Mouse (Mus musculus) brain, embryonic 14.5 days (tissue): ENCODE data around the gene Cabp4.

ENCODE experiments used
- CTCF ChIP-seq: fragments of 200-500 bp; IDR thresholded peaks from 2 replicates; pipeline ENCODE4 v1.5.1; 2012; ENCODE audit warnings: inconsistent platforms, mild to moderate bottlenecking, moderate library complexity, borderline replicate concordance; ENCODE audit not compliant: insufficient read depth, insufficient read length; ENCODE audit errors: extremely low read depth
- POLR2A ChIP-seq: fragments of 200-500 bp; IDR thresholded peaks from 2 replicates; pipeline ENCODE4 v1.6.1; 2012; ENCODE audit warnings: mild to moderate bottlenecking, inconsistent platforms, borderline replicate concordance; ENCODE audit not compliant: poor library complexity, insufficient read depth, insufficient read length, severe bottlenecking; ENCODE audit errors: extremely low read depth

DNA sequence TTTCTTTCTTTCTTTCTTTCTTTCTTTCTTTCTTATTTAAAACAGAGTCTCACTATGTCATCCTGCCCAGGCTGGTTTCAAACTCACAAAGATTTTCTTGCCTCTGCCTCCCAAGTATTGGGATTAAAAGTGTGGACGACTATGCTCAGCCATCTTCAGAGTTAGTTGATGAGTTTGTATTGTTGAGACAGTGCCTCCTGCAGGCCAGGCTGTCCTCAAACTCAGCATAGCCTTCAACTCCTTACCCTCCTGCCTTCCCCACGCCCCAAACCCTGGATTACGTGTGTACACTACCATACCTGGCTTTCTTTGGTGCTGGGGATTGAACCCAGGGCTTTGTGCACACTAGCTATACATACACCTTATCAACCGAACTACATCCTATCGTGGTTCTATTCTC, 7.4 kb downstream of the Cabp4 start:
- TF ChIP-seq POLR2A (no peak), CTCF (no peak)
